Mouse (Mus musculus) kidney, postnatal 25 days (tissue): Measurements from ENCODE around the gene C9orf72.
A peak's percentile ranks its signal among the peaks of the same experiment; 100 is the strongest.

Experiments
- DNase-seq, 2 experiments: peaks; one replicate each; pipeline ENCODE4 v3.0.0; 2021; ENCODE audit warnings: mixed read lengths in 2 of 2

Gene C9orf72

DNA sequence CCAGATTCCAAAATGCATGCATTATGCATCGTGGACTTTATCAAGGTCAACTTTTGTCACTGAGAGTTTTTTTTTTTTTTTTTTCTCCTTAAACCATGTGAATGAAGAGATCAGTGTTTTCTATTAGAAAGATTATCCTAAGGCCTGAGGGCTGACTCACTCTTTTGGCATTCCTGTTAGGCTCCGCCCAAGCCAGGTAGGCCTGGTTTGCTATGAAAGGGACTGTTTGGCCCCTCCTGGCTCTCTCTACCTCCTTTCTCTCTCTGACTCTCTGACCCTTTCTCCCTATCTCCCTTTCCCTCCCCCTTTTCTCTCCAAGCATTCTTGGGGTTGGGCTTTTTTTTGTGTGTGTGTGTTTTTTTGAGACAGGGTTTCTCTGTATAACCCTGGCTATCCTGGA is 50.4 kb downstream of the C9orf72 start:
- peak in 1 of 2 experiments; percentile 23 for DNase-seq

GRCm38 (mm10) chr4:35173551-35173950 is 52.4 kb downstream of the C9orf72 start:
- no peak for DNase-seq

GRCm38 (mm10) chr4:35172471-35172870 is 53.5 kb downstream of the C9orf72 start:
- DNase-seq: no peak

- no peak for DNase-seq
Measured at GRCm38 (mm10) chr4:35169571-35170125, 56.3 kb downstream of the C9orf72 start.

- DNase-seq: no peak
Measured at GRCm38 (mm10) chr4:35167855-35168254, 58.1 kb downstream of the C9orf72 start.

DNA sequence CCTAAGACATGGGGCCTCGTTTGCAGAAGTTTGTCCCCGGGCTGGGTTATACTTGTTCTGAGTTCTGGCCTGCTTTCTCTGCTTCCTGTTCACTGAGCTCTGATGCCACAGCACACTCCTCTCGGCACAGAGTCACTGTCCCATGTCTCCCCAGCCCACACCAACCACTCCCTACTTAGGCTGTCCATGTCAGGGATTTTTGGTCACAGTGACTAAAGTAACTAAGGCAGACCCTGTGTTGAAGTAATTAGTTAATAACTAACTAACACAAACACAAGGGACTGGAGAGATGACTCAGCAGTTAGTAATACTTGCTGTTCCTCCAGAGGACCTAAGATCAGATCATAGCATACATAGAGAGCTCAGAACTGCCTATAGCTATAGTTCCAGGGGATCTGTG is 60.0 kb downstream of the C9orf72 start:
- no peak for DNase-seq

DNA sequence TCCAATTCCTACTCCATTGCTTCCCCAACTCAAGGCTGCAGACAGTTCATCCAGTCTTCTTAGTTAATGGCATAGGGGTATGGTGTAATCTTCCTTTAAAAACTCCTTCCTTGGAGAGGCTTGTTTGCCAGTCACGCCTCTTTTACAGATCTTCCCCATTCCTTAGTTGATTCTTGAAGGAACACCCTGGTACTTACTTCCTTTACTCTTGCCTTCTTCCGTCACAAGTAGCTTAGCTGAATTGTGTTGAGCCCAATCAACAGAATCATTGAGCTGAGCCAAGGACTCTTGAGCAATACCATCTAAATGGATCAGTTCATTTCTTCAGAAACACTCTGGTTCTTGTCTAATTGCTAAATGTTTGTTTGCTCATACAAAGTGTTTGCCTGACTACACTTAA is 60.7 kb downstream of the C9orf72 start:
- DNase-seq: no peak

DNA sequence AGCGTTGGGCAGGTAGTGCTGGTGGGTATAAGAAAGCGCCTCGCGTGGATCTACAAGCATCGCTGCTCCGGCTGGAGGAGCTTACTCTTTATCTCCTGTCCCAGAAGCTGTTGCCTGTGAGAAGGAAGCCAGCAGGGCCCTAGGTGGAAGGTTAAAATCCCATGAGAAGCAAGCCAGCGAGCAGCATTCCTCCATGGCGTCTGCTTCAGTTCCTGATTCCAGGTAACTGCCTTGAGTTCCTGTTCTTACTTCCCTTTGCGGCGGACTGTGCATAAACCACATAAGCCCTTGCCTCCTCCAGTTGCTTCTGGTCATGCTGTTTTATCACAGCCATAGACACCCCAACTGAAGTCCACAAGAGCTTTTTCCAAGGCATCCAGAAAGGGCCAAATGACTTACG is 68.2 kb downstream of the C9orf72 start:
- no peak for DNase-seq

GRCm38 (mm10) chr4:35156751-35157611 is 69.0 kb downstream of the C9orf72 start, which contains the start of gene Mob3b:
Mob3b (minus strand) TSS chr4:35157484.
- DNase-seq: peak; percentile 93

- DNase-seq: peak; percentile 82 to 90
Measured at GRCm38 (mm10) chr4:35156149-35156611, 69.8 kb downstream of the C9orf72 start.

DNA sequence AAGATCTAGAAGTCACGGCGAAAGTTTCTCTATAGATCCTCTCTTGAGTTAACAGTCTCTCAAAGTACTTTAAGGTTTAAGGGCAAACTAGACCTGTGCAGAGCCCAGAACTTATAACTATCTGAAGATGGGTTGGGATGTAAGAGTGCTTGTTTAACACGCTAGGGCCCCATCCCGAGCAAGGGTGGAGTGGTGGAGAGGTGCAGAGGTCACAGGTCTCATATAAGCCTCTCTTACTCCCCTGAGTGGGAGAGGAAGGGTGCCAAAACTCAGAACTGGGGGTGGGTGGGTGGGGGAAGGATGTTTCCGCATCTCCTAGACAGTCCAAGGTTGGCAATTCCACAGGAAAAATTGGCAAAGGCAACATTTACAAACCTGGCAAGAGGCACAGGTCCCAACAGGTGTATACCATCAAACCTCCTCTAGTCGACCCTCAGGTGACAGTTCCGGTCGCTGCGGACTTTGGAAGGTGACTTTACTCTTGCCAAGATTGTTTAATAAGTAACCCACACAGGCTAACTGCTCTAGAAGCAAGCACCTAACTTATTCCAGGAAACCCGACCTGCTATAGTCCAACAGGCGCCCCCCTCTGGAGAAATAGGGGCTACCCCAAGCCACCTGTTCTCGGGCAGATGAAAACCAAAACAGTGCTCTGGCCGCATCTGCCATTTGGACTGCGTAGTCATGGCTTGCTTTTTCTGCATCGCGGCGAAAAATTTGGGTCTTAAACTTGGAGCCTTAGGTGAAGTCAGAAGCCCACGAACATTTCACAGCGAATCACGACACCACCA is 70.6 kb downstream of the C9orf72 start:
- DNase-seq: peak; percentile 91 to 93

- DNase-seq: peak; percentile 19 to 68
Measured at GRCm38 (mm10) chr4:35154051-35154450, 71.9 kb downstream of the C9orf72 start.

DNA sequence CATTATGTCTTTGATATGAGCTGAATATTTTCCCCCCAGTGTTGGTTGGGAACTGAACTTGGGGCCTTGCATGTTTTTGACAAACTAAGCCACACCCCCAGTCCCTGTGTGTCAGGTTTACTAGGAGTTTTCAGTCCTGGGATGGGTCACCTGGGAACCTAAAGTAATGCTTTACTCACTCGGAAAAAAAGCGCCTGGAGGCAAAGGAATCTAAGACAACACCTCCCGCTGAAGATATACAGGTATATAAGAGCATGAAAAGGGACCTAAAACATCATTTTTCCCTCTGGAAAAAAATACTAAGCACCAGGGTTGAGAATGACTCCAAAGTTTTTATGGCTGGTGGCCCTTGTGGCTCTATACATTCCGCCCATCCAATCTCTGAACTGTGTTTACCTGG is 74.2 kb downstream of the C9orf72 start, which contains the start of gene Ifnk:
TSS of gene Ifnk (plus strand) at position 301 of the 400 bp plus-strand sequence.
- DNase-seq: no peak

DNA sequence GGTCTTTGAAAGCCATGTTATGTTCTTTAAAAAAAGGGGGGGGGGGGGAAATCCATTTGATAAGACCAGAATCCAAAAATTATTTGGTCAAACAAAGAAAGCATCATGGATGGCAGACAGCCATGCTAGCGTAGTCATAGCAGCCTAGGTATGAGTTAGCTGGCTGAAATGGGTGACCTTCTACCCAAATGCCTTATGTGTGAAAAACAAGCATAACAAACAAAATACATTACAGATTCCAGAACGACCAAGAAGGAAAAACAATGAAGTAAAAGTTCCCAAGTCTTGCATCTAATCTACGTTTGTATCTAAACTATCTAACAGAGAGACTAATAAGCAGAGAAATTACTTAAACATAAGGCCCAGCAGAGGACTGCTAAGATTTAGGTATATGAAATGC is 75.3 kb downstream of the C9orf72 start:
- DNase-seq: no peak

GRCm38 (mm10) chr4:35148326-35148725 is 77.6 kb downstream of the C9orf72 start:
- DNase-seq: no peak

- no peak for DNase-seq
Measured at GRCm38 (mm10) chr4:35146597-35146996, 79.4 kb downstream of the C9orf72 start.

DNA sequence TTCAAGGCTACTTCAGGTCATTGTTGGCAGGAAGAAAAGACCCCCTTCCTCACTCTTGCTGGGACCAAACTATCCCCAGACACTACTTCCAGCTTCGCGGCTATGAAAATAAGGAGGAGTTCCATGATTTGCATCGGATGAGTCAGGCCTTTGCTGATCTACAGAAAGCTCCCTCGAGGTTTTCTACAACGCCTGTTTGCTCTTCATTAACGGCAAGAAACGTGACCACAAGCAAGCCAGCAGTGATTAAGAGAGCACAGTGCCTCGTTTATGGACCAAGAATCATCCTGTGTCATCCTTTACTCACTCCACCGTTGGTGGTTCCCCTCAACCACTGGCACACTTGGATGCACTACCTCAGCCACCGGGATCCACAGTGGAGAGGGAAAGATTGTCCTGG is 80.2 kb downstream of the C9orf72 start:
- DNase-seq: no peak

DNA sequence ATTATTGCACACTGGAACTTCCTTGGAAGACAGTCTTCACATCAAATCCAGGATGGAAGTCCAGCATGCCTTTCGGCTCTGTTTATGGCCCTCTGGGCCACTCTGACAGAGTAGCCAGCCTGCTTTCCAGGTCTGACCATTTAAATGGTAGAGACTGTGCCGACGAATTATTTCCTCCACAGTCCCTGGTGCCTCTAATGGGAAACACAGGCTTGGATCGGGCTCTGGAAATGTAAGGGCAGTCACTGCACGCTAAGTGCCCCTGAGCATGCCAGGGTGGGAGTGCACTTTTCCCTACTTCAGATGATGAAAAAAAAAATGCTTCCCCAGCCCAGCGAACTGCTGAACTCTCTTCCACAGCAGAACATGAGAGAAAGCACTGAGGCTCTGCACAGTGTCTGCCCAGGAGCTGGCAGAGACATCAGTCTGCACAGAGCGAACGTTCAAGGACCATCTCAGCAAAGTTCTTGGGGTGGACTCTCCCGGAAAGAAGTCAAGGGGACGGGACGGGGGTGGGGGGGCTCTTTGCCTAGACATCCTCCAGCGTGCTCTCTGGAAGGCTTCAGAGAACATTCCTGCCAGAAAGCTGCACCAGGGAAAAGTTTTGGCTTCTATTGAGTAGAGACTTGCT is 82.4 kb downstream of the C9orf72 start:
- DNase-seq: no peak
